Mouse (Mus musculus): ENCODE results near the gene Mob3b. TPM values are rescaled to one million over a fixed set of nuclear protein-coding genes. Genes with fewer than 3 reads are reported as not detected.

Gene Mob3b
- polyA plus RNA-seq, 1 experiment from 2014 or later = 9.8 TPM

GRCm38 (mm10) chr4:35150706-35151105 lies 6.6 kb downstream of the Mob3b start:
- H3K27me3 ChIP-seq = no peaks in the 10 kb centered on the region
- ChIA-PET CTCF (no interaction called here), POLR2A (no interaction called here)
- ATAC-seq (no peak), DNase-seq (ENCODE audit: low read depth, low spot score) (no peak)
- in situ Hi-C loops (cut with MboI; ENCODE audit: low pct_unique_long_range_greater_than_20kb) = loop anchor here (10.0 kb wide), 1 partner anchor 166 kb away; no protein-coding TSS in a partner anchor
- TF ChIP-seq CTCF (IDR thresholded peaks at IDR 0.05) = no peak

GRCm38 (mm10) chr4:35148326-35148725 lies 9.0 kb downstream of the Mob3b start:
- ATAC-seq (no peak), DNase-seq (ENCODE audit: low read depth, low spot score) (no peak)
- TF ChIP-seq CTCF (IDR thresholded peaks at IDR 0.05) = no peak
- in situ Hi-C loops (cut with MboI; ENCODE audit: low pct_unique_long_range_greater_than_20kb) = no loop called here
- CTCF ChIA-PET = interaction anchor here (1.5 kb wide), 1 partner anchor 9 kb away, joined by 4 read pairs; the partner anchor contains the start of gene Mob3b
- POLR2A ChIA-PET = interaction anchor here (0.6 kb wide), 1 partner anchor 191 kb away, joined by 4 read pairs; no protein-coding TSS in a partner anchor
- no peaks in the 10 kb centered on the region for H3K27me3 ChIP-seq

GRCm38 (mm10) chr4:35146597-35146996 lies 10.7 kb downstream of the Mob3b start:
- no peak for ATAC-seq
- CTCF ChIA-PET = no interaction called here
- no peak for DNase-seq (ENCODE audit: low read depth, low spot score)
- no peak for TF ChIP-seq CTCF (IDR thresholded peaks at IDR 0.05)
- POLR2A ChIA-PET = interaction anchor here (0.5 kb wide), 1 partner anchor 43 kb away, joined by 3 read pairs; no protein-coding TSS in a partner anchor
- H3K27me3 ChIP-seq = no peaks in the 10 kb centered on the region
- in situ Hi-C loops (cut with MboI; ENCODE audit: low pct_unique_long_range_greater_than_20kb) = no loop called here

- CTCF ChIA-PET = interaction anchor here (1.4 kb wide), 1 partner anchor 11 kb away, joined by 3 read pairs; the partner anchor contains the start of gene Mob3b
- in situ Hi-C loops (cut with MboI; ENCODE audit: low pct_unique_long_range_greater_than_20kb) = no loop called here
- no peak for DNase-seq (ENCODE audit: low read depth, low spot score)
These were observed 11.6 kb downstream of the Mob3b start for GRCm38 (mm10) chr4:35145726-35146125.

GRCm38 (mm10) chr4:35143472-35144102 lies 13.7 kb downstream of the Mob3b start:
- H3K27me3 ChIP-seq = no peaks in the 10 kb centered on the region
- ATAC-seq (no peak), DNase-seq (ENCODE audit: low read depth, low spot score) (no peak)
- CTCF ChIA-PET = no interaction called here
- POLR2A ChIA-PET = no interaction called here
- no peak for TF ChIP-seq CTCF (IDR thresholded peaks at IDR 0.05)
- in situ Hi-C loops (cut with MboI; ENCODE audit: low pct_unique_long_range_greater_than_20kb) = no loop called here

More at GRCm38 (mm10) chr4:35145726-35146125, 11.6 kb downstream of the Mob3b start:
- no peak for TF ChIP-seq CTCF (IDR thresholded peaks at IDR 0.05)
- POLR2A ChIA-PET = no interaction called here
- peak; percentile 67 for ATAC-seq
- no peaks in the 10 kb centered on the region for H3K27me3 ChIP-seq

- no peak for DNase-seq (ENCODE audit: low read depth, low spot score)
These were observed 17.0 kb downstream of the Mob3b start for GRCm38 (mm10) chr4:35140317-35140716.

GRCm38 (mm10) chr4:35138077-35138476 lies 19.2 kb downstream of the Mob3b start:
- ATAC-seq (no peak), DNase-seq (ENCODE audit: low read depth, low spot score) (no peak)
- no peaks in the 10 kb centered on the region for H3K27me3 ChIP-seq
- TF ChIP-seq CTCF (IDR thresholded peaks at IDR 0.05) = no peak
- CTCF ChIA-PET = no interaction called here
- POLR2A ChIA-PET = no interaction called here
- in situ Hi-C loops (cut with MboI; ENCODE audit: low pct_unique_long_range_greater_than_20kb) = no loop called here

More at GRCm38 (mm10) chr4:35140317-35140716, 17.0 kb downstream of the Mob3b start:
- TF ChIP-seq CTCF (IDR thresholded peaks at IDR 0.05) = no peak
- in situ Hi-C loops (cut with MboI; ENCODE audit: low pct_unique_long_range_greater_than_20kb) = no loop called here
- H3K27me3 ChIP-seq = no peaks in the 10 kb centered on the region
- ATAC-seq = peak; percentile 39
- ChIA-PET CTCF (no interaction called here), POLR2A (no interaction called here)

GRCm38 (mm10) chr4:35136996-35137395 lies 20.3 kb downstream of the Mob3b start:
- CTCF ChIA-PET = no interaction called here
- H3K27me3 ChIP-seq = no peaks in the 10 kb centered on the region
- in situ Hi-C loops (cut with MboI; ENCODE audit: low pct_unique_long_range_greater_than_20kb) = no loop called here
- POLR2A ChIA-PET = no interaction called here
- TF ChIP-seq CTCF (IDR thresholded peaks at IDR 0.05) = no peak
- ATAC-seq (no peak), DNase-seq (ENCODE audit: low read depth, low spot score) (no peak)

GRCm38 (mm10) chr4:35135806-35136205 lies 21.5 kb downstream of the Mob3b start:
- ATAC-seq (no peak), DNase-seq (ENCODE audit: low read depth, low spot score) (no peak)
- TF ChIP-seq CTCF (IDR thresholded peaks at IDR 0.05) = no peak
- in situ Hi-C loops (cut with MboI; ENCODE audit: low pct_unique_long_range_greater_than_20kb) = no loop called here
- no peaks in the 10 kb centered on the region for H3K27me3 ChIP-seq
- ChIA-PET CTCF (no interaction called here), POLR2A (no interaction called here)

- DNase-seq (ENCODE audit: low read depth, low spot score) (no peak), ATAC-seq (no peak)
- ChIA-PET CTCF (no interaction called here), POLR2A (no interaction called here)
- TF ChIP-seq CTCF (IDR thresholded peaks at IDR 0.05) = no peak
- no peaks in the 10 kb centered on the region for H3K27me3 ChIP-seq
- in situ Hi-C loops (cut with MboI; ENCODE audit: low pct_unique_long_range_greater_than_20kb) = no loop called here
These were observed 22.3 kb downstream of the Mob3b start for GRCm38 (mm10) chr4:35134846-35135611.

- in situ Hi-C loops (cut with MboI; ENCODE audit: low pct_unique_long_range_greater_than_20kb) = no loop called here
- ATAC-seq (no peak), DNase-seq (ENCODE audit: low read depth, low spot score) (no peak)
- no peaks in the 10 kb centered on the region for H3K27me3 ChIP-seq
- POLR2A ChIA-PET = interaction anchor here (0.6 to 0.7 kb wide), 2 partner anchors 133 to 134 kb away, joined by 3 to 5 read pairs; no protein-coding TSS in a partner anchor
- CTCF ChIA-PET = no interaction called here
- TF ChIP-seq CTCF (IDR thresholded peaks at IDR 0.05) = no peak
These were observed 23.9 kb downstream of the Mob3b start for GRCm38 (mm10) chr4:35133411-35133810.
